ENCODE assay signal across 16 mouse cellular contexts in genomic region chr12:21176399-21176798, GRCm38 (mm10).
"Had no signal": no experiment of that assay in that cellular context is flagged by ENCODE, and none has a peak within 500 bp of the region (broad histone marks: within the 10 kb centered on the region; RNA-seq: fewer than 3 reads in every experiment).

No protein-coding gene starts in this region.

- H3K4me1 ChIP-seq: stomach, embryonic 15.5 days had no signal

- H3K36me3 ChIP-seq: neural tube, embryonic 15.5 days; stomach, embryonic 15.5 days had no signal

- DNase-seq: retina, postnatal 1 day; right cerebral cortex, adult 18-20 months; right cerebral cortex, postnatal 14 days; right cerebral cortex, postnatal 25 days; right cerebral cortex, postnatal 4 days; spleen, adult 18-20 months; thymus, adult 18-20 months; thymus, adult 2 months; thymus, postnatal 14 days; thymus, postnatal 25 days; thymus, postnatal 36 days; thymus, postnatal 4 days had no signal

- H3K4me3 ChIP-seq: neural tube, embryonic 13.5 days; neural tube, embryonic 15.5 days; stomach, embryonic 15.5 days had no signal

- H3K27me3 ChIP-seq: neural tube, embryonic 13.5 days; neural tube, embryonic 15.5 days; stomach, embryonic 15.5 days had no signal

- H3K4me2 ChIP-seq: neural tube, embryonic 13.5 days; neural tube, embryonic 15.5 days; stomach, embryonic 15.5 days had no signal

- H3K27ac ChIP-seq: neural tube, embryonic 13.5 days; stomach, embryonic 15.5 days; stomach, postnatal 0 days had no signal

- H3K9me3 ChIP-seq: neural tube, embryonic 13.5 days; neural tube, embryonic 15.5 days; stomach, embryonic 15.5 days had no signal

- H3K9ac ChIP-seq: neural tube, embryonic 13.5 days; neural tube, embryonic 15.5 days; stomach, embryonic 15.5 days had no signal
